Mouse (Mus musculus) CH12.LX (cell line): ENCODE data around the gene Tmtc1. TPM values are rescaled to one million over a fixed set of nuclear protein-coding genes. Genes with fewer than 3 reads are reported as not detected.

Experiments
- DNase-seq: peaks from one replicate; pipeline ENCODE4 v3.0.0-alpha.2; 2013; ENCODE audit errors: extremely low read depth
- H3K27ac ChIP-seq: 2 replicates; pipeline ENCODE4 v1.5.1; 2012; ENCODE audit warnings: low read depth, mild to moderate bottlenecking, control low read depth, moderate library complexity; ENCODE audit not compliant: insufficient read depth
- H3K27me3 ChIP-seq: replicated peaks from 2 replicates; pipeline ENCODE3; 2012; ENCODE audit warnings: inconsistent platforms
- H3K36me3 ChIP-seq, 2 experiments: replicated peaks in 1 of 2; 2 replicates each; pipeline versions ENCODE3 to v1.6.1; 2012; ENCODE audit warnings: inconsistent platforms in 1 of 2, low read length in 1 of 2, mild to moderate bottlenecking in 1 of 2, mixed read lengths in 1 of 2, moderate library complexity in 1 of 2; ENCODE audit not compliant: control insufficient read depth in 1 of 2, insufficient read depth in 1 of 2
- H3K4me1 ChIP-seq, 2 experiments: 2 replicates each; pipeline ENCODE4 v1.6.1; 2012; ENCODE audit warnings: inconsistent platforms in 1 of 2, moderate library complexity in 1 of 2; ENCODE audit not compliant: insufficient read depth in 2 of 2, control insufficient read depth in 1 of 2
- H3K4me2 ChIP-seq: 2 replicates; pipeline ENCODE4 v1.6.1; 2012; ENCODE audit warnings: low read depth, mild to moderate bottlenecking, control low read depth; ENCODE audit not compliant: poor library complexity, insufficient read depth, severe bottlenecking
- H3K4me3 ChIP-seq, 3 experiments: fragments of 150-350 bp in 1 of 3; sonication (generic) in 1 of 3; replicated peaks in 1 of 3; 2 replicates each; pipeline versions ENCODE3 to v1.5.1; 2011 to 2012; ENCODE audit warnings: low read depth in 2 of 3, low read length in 2 of 3, mild to moderate bottlenecking in 2 of 3, moderate library complexity in 2 of 3, control low read depth in 1 of 3, improper control_type of control experiment in 1 of 3, inconsistent platforms in 1 of 3, mixed read lengths in 1 of 3; ENCODE audit not compliant: poor library complexity in 1 of 3
- H3K79me2 ChIP-seq: replicated peaks from 2 replicates; pipeline ENCODE4 v1.6.1; 2012; ENCODE audit warnings: mild to moderate bottlenecking, moderate library complexity; ENCODE audit not compliant: control insufficient read depth, poor library complexity, insufficient read depth, severe bottlenecking; ENCODE audit errors: extremely low read depth
- H3K9ac ChIP-seq: 2 replicates; pipeline ENCODE4 v1.6.1; 2012; ENCODE audit warnings: low read depth, mild to moderate bottlenecking, control low read depth, moderate library complexity; ENCODE audit not compliant: insufficient read depth
- H3K9me3 ChIP-seq: replicated peaks from 2 replicates; pipeline ENCODE3; 2012; ENCODE audit warnings: low read length, inconsistent platforms, mixed read lengths
- CHD1 ChIP-seq: IDR thresholded peaks from 2 replicates; pipeline ENCODE4 v1.6.1; 2012; ENCODE audit warnings: low read depth, low read length, improper control_type of control experiment, inconsistent platforms
- E2F4 ChIP-seq: IDR thresholded peaks from 2 replicates; pipeline ENCODE4 v1.6.1; 2011; ENCODE audit warnings: low read depth, low read length, improper control_type of control experiment; ENCODE audit not compliant: insufficient replicate concordance
- EP300 ChIP-seq: IDR thresholded peaks from 2 replicates; pipeline ENCODE4 v1.6.1; 2011; ENCODE audit warnings: low read length, improper control_type of control experiment
- JUN ChIP-seq: IDR thresholded peaks from 2 replicates; pipeline ENCODE4 v1.6.1; 2011; ENCODE audit warnings: low read depth, mild to moderate bottlenecking, low read length, improper control_type of control experiment, moderate library complexity; ENCODE audit not compliant: insufficient read depth
- MXI1 ChIP-seq: IDR thresholded peaks from 2 replicates; pipeline ENCODE4 v1.6.1; 2011; ENCODE audit warnings: mild to moderate bottlenecking, low read depth, low read length, improper control_type of control experiment
- MYC ChIP-seq: IDR thresholded peaks from 2 replicates; pipeline ENCODE4 v1.6.1; 2011; ENCODE audit warnings: low read depth, mild to moderate bottlenecking, improper control_type of control experiment, low read length
- NELFE ChIP-seq: IDR thresholded peaks from 2 replicates; pipeline ENCODE4 v1.6.1; 2011; ENCODE audit warnings: low read depth, low read length, improper control_type of control experiment
- POLR2A ChIP-seq: IDR thresholded peaks from 2 replicates; pipeline ENCODE4 v1.6.1; 2011; ENCODE audit warnings: low read depth, mild to moderate bottlenecking, improper control_type of control experiment, low read length
- POLR2AphosphoS2 ChIP-seq: IDR thresholded peaks from 2 replicates; pipeline ENCODE4 v1.6.1; 2011; ENCODE audit warnings: low read depth, low read length, improper control_type of control experiment
- TBP ChIP-seq: conservative IDR thresholded peaks from 2 replicates; pipeline ENCODE4 v1.6.1; 2011; ENCODE audit warnings: low read depth, low read length, improper control_type of control experiment
- TCF12 ChIP-seq: IDR thresholded peaks from 2 replicates; pipeline ENCODE4 v1.6.1; 2014; ENCODE audit warnings: low read depth, mild to moderate bottlenecking, inconsistent platforms, low read length, improper control_type of control experiment
- USF1 ChIP-seq: IDR thresholded peaks from 2 replicates; pipeline ENCODE4 v1.6.1; 2014; ENCODE audit warnings: low read depth, mild to moderate bottlenecking, inconsistent platforms, low read length, improper control_type of control experiment
- ZC3H11A ChIP-seq: IDR thresholded peaks from 2 replicates; pipeline ENCODE4 v1.6.1; 2012; ENCODE audit warnings: low read depth, mild to moderate bottlenecking, inconsistent platforms, low read length, improper control_type of control experiment
- ZKSCAN1 ChIP-seq: IDR thresholded peaks from 2 replicates; pipeline ENCODE4 v1.6.1; 2012; ENCODE audit warnings: low read depth, inconsistent platforms, low read length, improper control_type of control experiment, borderline replicate concordance
- ZMIZ1 ChIP-seq: IDR thresholded peaks from 2 replicates; pipeline ENCODE4 v1.6.1; 2012; ENCODE audit warnings: low read depth, mild to moderate bottlenecking, inconsistent platforms, low read length, improper control_type of control experiment
- dilution Hi-C: fragments of 300-500 bp; cut with MboI; formaldehyde crosslinking; loops from 2 replicates; pipeline ENCODE4 v1.14.3; 2020; ENCODE audit warnings: low sequenced_read_pairs; ENCODE audit not compliant: extremely low pct_unique_long_range_greater_than_20kb, extremely low pct_ligation_motif_present
- in situ Hi-C: fragments of 300-500 bp; cut with MboI; formaldehyde crosslinking; loops from 3 replicates; pipeline ENCODE4 v1.14.3; 2019; ENCODE audit warnings: low sequenced_read_pairs, low pct_ligation_motif_present, low pct_unique_long_range_greater_than_20kb, mixed read lengths
- polyA plus RNA-seq: library from polyadenylated mRNA; unstranded; fragments of >175 nt; gene quantifications from 2 replicates; pipeline ENCODE4 v1.2.1, GENCODE M21; 2012; ENCODE audit warnings: low read depth; ENCODE audit not compliant: insufficient read length
- total RNA-seq, 2 experiments: library from RNA; depleted of rRNA; stranded (reverse); fragments of 300-350 nt in 1 of 2; fragments of >200 nt in 1 of 2; gene quantifications; 2 replicates each; pipeline ENCODE4 v1.2.3; 2012 to 2014

Gene Tmtc1
- total and polyA plus RNA-seq, 3 experiments, result 0.03 to 0.13 (median 0.04) TPM

- Histone ChIP-seq H3K4me2 (no peak overlapping the region), H3K9ac (no peak overlapping the region), H3K9me3 (no peaks in the 10 kb centered on the region), H3K27me3 (no peaks in the 10 kb centered on the region), H3K36me3 (no peaks in the 10 kb centered on the region), H3K4me1 (peaks cover 4 to 7% of the 10 kb centered on the region in 2 experiments; a peak in 1 of 4 replicates), H3K27ac (no peak overlapping the region), H3K4me3 (no peak overlapping the region), H3K79me2 (no peaks in the 10 kb centered on the region)
- no peak for DNase-seq
- in situ Hi-C loops (loop anchor here (25.0 kb wide), 1 partner anchor 505 kb away; no protein-coding TSS in a partner anchor), dilution Hi-C loops (no loop called here)
- TF ChIP-seq NELFE, result no peak
- TF ChIP-seq TBP, result no peak
- TF ChIP-seq EP300, result no peak
- no peak for TF ChIP-seq ZC3H11A
- no peak for TF ChIP-seq CHD1
- TF ChIP-seq MYC, result no peak
Measured at GRCm38 (mm10) chr6:148406792-148407490, 37.2 kb downstream of the Tmtc1 start.

- Histone ChIP-seq H3K9ac (no peak overlapping the region), H3K9me3 (no peaks in the 10 kb centered on the region), H3K27ac (no peak overlapping the region), H3K79me2 (no peaks in the 10 kb centered on the region), H3K36me3 (no peaks in the 10 kb centered on the region), H3K4me3 (no peak overlapping the region), H3K27me3 (no peaks in the 10 kb centered on the region), H3K4me1 (peaks cover 4 to 7% of the 10 kb centered on the region in 2 experiments; a peak in 1 of 4 replicates), H3K4me2 (no peak overlapping the region)
- dilution Hi-C loops, result no loop called here
- in situ Hi-C loops, result loop anchor here (25.0 kb wide), 1 partner anchor 507 kb away; no protein-coding TSS in a partner anchor
- TF ChIP-seq ZKSCAN1, result no peak
- no peak for TF ChIP-seq NELFE
- TF ChIP-seq POLR2AphosphoS2, result no peak
- TF ChIP-seq MXI1, result no peak
- no peak for TF ChIP-seq ZMIZ1
- no peak for TF ChIP-seq JUN
- TF ChIP-seq MYC, result no peak
- no peak for TF ChIP-seq TCF12
- TF ChIP-seq E2F4, result no peak
- TF ChIP-seq POLR2A, result no peak
- TF ChIP-seq USF1, result no peak
- no peak for DNase-seq
Measured at GRCm38 (mm10) chr6:148405599-148405998, 38.6 kb downstream of the Tmtc1 start.
